Mouse (Mus musculus) spleen, adult 2 months (tissue): ENCODE data around the gene Tmc6.

Experiments used
- CTCF ChIP-seq: fragments of 200-500 bp; IDR thresholded peaks from 2 replicates; pipeline ENCODE4 v1.5.1; 2011; ENCODE audit warnings: mild to moderate bottlenecking, inconsistent platforms; ENCODE audit not compliant: insufficient read depth, insufficient read length, insufficient replicate concordance; ENCODE audit errors: extremely low read depth
- POLR2A ChIP-seq: fragments of 200-500 bp; IDR thresholded peaks from 2 replicates; pipeline ENCODE4 v1.6.1; 2011; ENCODE audit warnings: low read depth, low read length, inconsistent platforms

GRCm38 (mm10) chr11:117798160-117798541, 16.2 kb upstream of the Tmc6 start:
- TF ChIP-seq POLR2A: no peak
- no peak for TF ChIP-seq CTCF
